Mouse (Mus musculus) G1E (cell line): ENCODE data around the gene Whrn.

Source experiments
- CTCF ChIP-seq: IDR thresholded peaks from 2 replicates; pipeline ENCODE4 v1.5.1; 2012; ENCODE audit warnings: low read depth, low read length, inconsistent platforms, mixed read lengths
- GATA1 ChIP-seq: IDR thresholded peaks from 2 replicates; pipeline ENCODE4 v1.6.1; 2012; ENCODE audit warnings: borderline replicate concordance, low read length, inconsistent platforms, mixed read lengths
- TAL1 ChIP-seq: conservative IDR thresholded peaks from 2 replicates; pipeline ENCODE4 v1.6.1; 2012; ENCODE audit warnings: low read depth, low read length, inconsistent platforms, mixed read lengths

- TF ChIP-seq GATA1, result no peak
- no peak for TF ChIP-seq CTCF
- no peak for TF ChIP-seq TAL1
These were observed 46.4 kb upstream of the Whrn start for GRCm38 (mm10) chr4:63542209-63542608.
